Mouse (Mus musculus) heart, adult 2 months (tissue): Measurements from ENCODE around the gene Mon1b.

Experiments
- CTCF ChIP-seq: fragments of 200-600 bp; IDR thresholded peaks from 2 replicates; pipeline ENCODE4 v1.8.1; 2022; ENCODE audit warnings: antibody characterized with exemption, mild to moderate bottlenecking, moderate library complexity
- EP300 ChIP-seq: fragments of 200-500 bp; IDR thresholded peaks from 2 replicates; pipeline ENCODE4 v1.6.1; 2011; ENCODE audit warnings: low read depth, low read length, control low read depth; ENCODE audit not compliant: insufficient read depth
- POLR2A ChIP-seq: fragments of 200-500 bp; IDR thresholded peaks from 2 replicates; pipeline ENCODE4 v1.6.1; 2011; ENCODE audit warnings: mild to moderate bottlenecking, low read depth, low read length, control low read depth; ENCODE audit not compliant: insufficient read depth

DNA sequence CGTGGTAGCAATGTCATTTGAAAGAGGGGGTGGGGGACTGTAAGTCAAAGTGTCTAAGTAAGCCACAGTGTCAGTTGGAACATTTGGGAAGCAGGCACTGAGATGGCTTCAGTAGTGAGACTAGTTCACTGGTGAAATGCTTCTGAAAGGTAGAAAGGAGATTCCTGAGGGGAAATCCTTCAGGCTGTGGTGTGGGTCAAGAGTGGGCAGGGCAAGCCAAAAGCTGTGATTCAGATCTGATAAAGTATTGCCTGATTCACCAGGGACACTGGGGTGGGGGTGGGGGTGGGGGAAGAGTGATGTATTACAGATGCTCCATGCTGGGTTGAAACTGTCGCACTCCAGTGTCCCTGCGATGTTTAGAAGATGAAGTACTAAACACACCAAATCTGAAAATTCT, 39.2 kb downstream of the Mon1b start:
- no peak for TF ChIP-seq EP300
- no peak for TF ChIP-seq CTCF
- TF ChIP-seq POLR2A, result no peak
